Mouse (Mus musculus) heart, adult 2 months (tissue): Measurements from ENCODE around the gene Rbm43.

Experiments
- CTCF ChIP-seq: fragments of 200-600 bp; IDR thresholded peaks from 2 replicates; pipeline ENCODE4 v1.8.1; 2022; ENCODE audit warnings: antibody characterized with exemption, mild to moderate bottlenecking, moderate library complexity
- EP300 ChIP-seq: fragments of 200-500 bp; IDR thresholded peaks from 2 replicates; pipeline ENCODE4 v1.6.1; 2011; ENCODE audit warnings: low read depth, low read length, control low read depth; ENCODE audit not compliant: insufficient read depth
- POLR2A ChIP-seq: fragments of 200-500 bp; IDR thresholded peaks from 2 replicates; pipeline ENCODE4 v1.6.1; 2011; ENCODE audit warnings: mild to moderate bottlenecking, low read depth, low read length, control low read depth; ENCODE audit not compliant: insufficient read depth

DNA sequence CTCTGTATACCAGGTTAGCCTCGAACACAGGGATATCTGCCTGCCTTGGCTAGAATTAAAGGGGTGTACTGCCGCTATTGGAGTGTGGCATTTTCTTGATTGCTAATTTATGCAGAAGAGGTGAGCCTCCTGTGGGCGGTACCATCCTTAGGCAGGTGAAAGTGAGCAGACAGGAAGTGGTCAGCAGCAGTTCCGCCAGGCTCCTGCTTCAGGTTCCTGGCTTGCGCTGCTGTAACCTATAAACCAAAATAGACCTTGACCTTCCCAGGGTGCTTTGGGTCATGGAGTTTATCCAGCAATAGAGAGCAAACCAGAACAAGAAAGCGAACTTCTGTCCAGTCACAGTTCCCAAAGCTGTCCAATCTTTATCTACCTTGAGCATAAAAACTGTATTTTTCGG, 958 bp upstream of the Rbm43 start:
- no peak for TF ChIP-seq EP300
- no peak for TF ChIP-seq CTCF
- TF ChIP-seq POLR2A: no peak
